Mouse (Mus musculus) 416B (cell line): ENCODE measurements at regions not wholly inside any gene's neighbourhood (a gene's known extent, or its start where the extent isn't known, plus 50 kb on each side); places are given as distances from the start of the nearest gene placed in this dataset.
A peak's percentile ranks its signal among the peaks of the same experiment; 100 is the strongest.
"Not testable (repeated sequence)": the region's sequence is repeated elsewhere in the genome, so short reads cannot be mapped to it uniquely, and the experiment has no call there.

ENCODE experiments used
- DNase-seq: peaks from one replicate; pipeline ENCODE4 v3.0.0; 2011; ENCODE audit warnings: low read depth

GRCm38 (mm10) chr12:40898414-40899027 lies 125.4 kb upstream of the Immp2l start:
- no peak for DNase-seq

GRCm38 (mm10) chr12:40905650-40906338 lies 118.1 kb upstream of the Immp2l start:
- no peak for DNase-seq

- DNase-seq, result no peak
These were observed 117.1 kb upstream of the Immp2l start for GRCm38 (mm10) chr12:40906807-40907206.

GRCm38 (mm10) chr12:40908809-40909795 lies 114.8 kb upstream of the Immp2l start:
- peak; percentile 4 for DNase-seq

GRCm38 (mm10) chr12:40917486-40917885 lies 106.4 kb upstream of the Immp2l start:
- no peak for DNase-seq

GRCm38 (mm10) chr12:40921988-40922387 lies 101.9 kb upstream of the Immp2l start:
- no peak for DNase-seq

DNA sequence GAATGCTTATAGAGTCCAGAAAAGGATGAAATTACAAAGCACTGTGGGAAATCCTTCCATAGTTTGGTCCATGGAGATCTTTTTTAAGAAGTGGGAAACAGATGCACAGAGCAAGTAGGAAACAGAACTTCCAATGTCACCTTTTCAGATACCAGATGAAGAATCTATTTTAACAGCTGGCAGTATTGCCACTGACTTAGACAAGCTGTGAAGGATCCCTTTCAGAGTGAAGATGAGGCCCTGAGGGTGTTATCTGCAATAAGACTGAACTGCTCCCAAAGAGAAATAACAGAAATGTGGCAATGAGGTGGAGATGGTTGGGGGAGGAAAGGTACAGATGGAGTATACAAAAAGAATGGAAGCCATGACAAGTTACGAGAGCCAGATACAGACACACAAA lies 97.2 kb upstream of the Immp2l start:
- no peak for DNase-seq

GRCm38 (mm10) chr12:40929409-40929808 lies 94.5 kb upstream of the Immp2l start:
- not testable (repeated sequence) for DNase-seq

DNA sequence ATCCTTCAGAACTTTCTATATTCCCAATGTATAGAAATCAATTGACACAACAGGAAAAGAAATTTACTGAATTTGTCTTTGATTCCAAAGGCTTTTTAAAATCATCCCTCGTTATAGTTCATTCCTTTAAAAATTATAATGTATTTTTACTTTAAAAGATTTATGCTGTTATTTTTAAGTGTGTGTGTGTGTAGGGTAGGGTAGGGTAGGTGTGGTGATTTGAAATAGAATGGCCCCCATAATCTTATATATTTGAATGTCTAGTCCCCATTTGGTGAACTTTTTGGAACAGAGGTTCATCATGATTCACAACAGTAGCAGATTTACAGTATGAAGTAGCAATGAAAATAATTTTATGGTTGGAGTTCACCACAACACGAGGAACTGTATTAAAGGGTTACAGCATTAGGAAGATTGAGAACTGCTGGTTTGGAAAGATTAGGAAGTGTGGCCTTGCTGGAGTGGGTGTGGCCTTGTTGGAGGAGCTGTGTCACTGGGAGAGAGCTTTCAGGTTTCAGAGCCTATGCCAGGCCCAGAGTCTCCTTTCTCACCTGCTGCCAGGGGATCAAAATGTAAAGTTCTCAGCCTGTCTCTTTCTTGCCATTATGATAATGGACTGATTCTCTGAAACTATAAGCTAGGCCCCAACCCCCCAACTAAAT lies 88.7 kb upstream of the Immp2l start:
- no peak for DNase-seq

DNA sequence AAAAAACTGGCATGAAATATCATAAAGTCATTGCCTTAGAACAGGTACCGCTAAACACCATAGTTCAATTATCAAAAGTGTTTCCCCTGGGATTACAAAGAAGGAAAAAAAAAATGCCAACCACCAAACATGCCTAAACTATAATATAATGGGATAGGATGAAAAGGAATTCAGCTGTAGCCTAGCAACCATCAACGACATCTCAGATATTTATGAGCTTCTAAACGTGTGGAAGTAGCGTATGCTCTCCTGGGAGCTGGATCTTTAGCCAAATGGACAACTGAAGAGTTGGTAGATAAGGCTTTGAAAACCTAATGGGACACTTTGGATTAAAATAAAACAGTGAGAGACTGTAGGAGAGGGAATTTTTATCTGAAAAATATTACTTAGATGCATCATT lies 86.9 kb upstream of the Immp2l start:
- DNase-seq, result no peak

DNA sequence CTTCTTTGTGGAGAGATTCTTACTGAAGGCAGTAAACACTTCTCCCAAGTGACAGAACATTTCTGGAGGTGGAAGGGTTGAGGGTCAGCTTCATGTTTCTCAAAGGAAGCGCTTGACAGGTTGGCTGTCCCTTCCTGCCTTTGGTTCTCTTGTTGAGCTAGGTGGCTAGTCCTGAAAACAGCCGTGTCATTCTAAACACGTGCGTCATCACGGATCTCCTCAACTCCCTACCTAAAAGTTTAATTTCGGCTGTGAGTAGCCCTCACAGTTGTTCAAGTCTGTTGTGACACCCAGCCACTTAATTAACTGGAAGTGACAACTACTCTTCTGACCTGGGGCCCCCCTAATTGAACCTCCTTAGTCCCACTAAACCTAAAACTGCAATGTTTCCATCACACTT lies 77.0 kb upstream of the Immp2l start:
- no peak for DNase-seq

DNA sequence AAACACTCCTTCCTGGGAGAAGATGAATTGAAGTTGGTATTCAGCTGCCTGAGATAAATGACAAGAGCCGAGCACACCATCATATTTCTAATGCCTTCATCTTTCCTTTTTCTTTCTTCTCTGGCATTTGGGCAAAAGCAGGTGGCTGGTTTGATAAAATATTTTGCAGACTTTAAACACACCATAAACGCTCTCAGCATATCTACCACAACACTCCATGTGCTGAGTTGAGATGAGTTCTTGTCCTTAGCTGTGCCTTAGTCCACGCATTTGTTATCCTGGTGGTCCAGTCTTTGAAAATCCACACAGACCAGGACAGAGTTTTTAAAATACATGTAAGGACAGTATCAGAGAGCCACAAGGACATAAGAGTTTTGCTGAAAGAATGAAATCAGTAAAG lies 74.3 kb upstream of the Immp2l start:
- no peak for DNase-seq

- no peak for DNase-seq
These were observed 65.4 kb upstream of the Immp2l start for GRCm38 (mm10) chr12:40958536-40958935.

GRCm38 (mm10) chr12:40964996-40965395 lies 58.9 kb upstream of the Immp2l start:
- DNase-seq, result no peak

DNA sequence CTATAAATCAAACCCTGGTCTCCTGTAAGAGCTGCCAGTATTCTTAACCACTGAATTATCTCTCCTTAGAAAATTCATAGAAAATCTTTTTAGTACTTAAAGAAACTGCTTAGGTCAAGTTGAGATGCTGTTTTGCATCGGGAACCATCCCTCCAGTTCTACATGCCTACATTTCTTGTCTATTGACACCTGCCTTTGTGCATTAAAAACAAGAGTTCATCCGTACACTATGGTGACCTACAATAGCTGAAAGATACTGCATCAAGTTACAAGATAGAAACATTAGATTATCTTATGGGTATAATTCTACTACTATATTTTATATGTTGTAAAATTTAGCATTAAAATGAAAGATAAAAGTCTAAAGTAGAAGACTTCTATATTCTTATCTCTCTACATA lies 57.6 kb upstream of the Immp2l start:
- no peak for DNase-seq

DNA sequence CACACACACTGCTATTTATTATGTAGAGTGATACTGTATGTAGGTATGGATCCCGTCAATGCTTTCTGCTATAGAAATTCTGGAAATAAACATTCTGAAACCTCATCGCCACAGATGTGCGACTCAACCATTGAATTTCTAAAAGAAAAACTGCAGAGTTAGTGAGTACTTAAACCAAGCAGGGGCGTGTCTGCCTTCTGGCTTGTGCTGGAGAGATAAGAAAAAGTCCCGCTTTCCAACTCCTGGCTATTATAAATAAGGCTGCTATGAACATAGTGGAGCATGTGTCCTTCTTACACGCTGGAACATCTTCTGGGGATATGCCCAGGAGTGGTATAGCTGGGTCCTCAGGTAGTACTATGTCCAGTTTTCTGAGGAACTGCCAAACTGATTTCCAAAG lies 57.2 kb upstream of the Immp2l start:
- not testable (repeated sequence) for DNase-seq

DNA sequence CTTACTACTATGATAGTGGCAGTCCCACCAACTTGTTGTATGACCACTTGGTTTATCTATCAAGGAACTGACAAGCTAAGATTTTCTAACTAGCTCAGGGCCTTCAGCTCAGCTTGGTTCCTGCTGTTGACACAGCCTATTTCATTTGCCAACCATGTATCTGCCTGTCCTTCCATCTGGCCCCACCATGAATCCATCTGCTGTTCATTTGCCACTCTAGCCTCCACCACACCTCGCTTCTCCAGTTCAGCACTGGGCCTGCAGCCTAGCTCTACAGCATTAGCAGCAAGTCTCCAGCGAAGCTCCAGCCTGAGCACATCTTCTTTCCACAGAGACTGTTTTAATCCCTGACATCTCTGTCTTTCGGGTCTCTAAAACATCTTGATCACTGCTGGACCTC lies 51.0 kb upstream of the Immp2l start:
- DNase-seq, result no peak
